Mouse (Mus musculus) bone marrow macrophage, adult 2 months (primary cell): ENCODE measurements at regions not wholly inside any gene's neighbourhood (a gene's known extent, or its start where the extent isn't known, plus 50 kb on each side); places are given as distances from the start of the nearest gene placed in this dataset.

Experiments
- CTCF ChIP-seq: IDR thresholded peaks from 2 replicates; pipeline ENCODE4 v1.5.1; 2012; ENCODE audit warnings: low read depth, mild to moderate bottlenecking, low read length, moderate library complexity
- POLR2A ChIP-seq: IDR thresholded peaks from 2 replicates; pipeline ENCODE4 v1.6.1; 2012; ENCODE audit warnings: mild to moderate bottlenecking, low read depth, low read length, borderline replicate concordance

DNA sequence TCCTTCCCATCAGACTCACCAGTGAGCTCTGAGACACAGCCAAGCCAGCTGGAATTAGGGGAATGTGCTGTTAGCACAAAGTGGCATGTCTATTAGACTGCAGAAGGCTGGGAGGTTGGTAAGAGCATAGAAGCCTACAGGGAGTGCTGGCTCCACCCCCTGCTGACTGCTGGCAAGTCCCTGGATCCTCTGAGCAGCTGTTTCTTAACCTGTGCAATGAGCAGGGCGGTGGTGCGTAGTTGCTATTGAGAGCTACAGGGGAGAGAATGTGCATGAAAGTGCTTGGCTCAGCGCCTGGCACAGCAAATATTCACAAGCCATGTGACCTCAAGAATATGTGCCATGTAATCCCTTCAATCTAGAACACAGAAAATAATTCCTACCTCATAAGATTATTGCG is 173.5 kb upstream of the Cdyl start:
- TF ChIP-seq POLR2A, result no peak
- TF ChIP-seq CTCF, result no peak
